Mouse (Mus musculus): ENCODE measurements at regions not wholly inside any gene's neighbourhood (a gene's known extent, or its start where the extent isn't known, plus 50 kb on each side); places are given as distances from the start of the nearest gene placed in this dataset.

GRCm38 (mm10) chr12:109662179-109662578, 62.0 kb upstream of the Rtl1 start:
- peaks cover 22% of the 10 kb centered on the region for H3K36me3 ChIP-seq (ENCODE audit: control insufficient read depth, insufficient read depth, low read length)
- WGBS, result 84% methylated on average over 2 of the region's 2 CpGs
- no peak for ATAC-seq (ENCODE audit: low read depth)
- H3K9me3 ChIP-seq (ENCODE audit: control insufficient read depth, low read length), result no peaks in the 10 kb centered on the region
- H3K27me3 ChIP-seq (ENCODE audit: control insufficient read depth, insufficient read depth, low read length), result no peaks in the 10 kb centered on the region
- no peak overlapping the region for H3K4me2 ChIP-seq (ENCODE audit: low read depth, low read length)
- no peak overlapping the region for H3K27ac ChIP-seq (ENCODE audit: low read depth, low read length)
- H3K4me3 ChIP-seq (ENCODE audit: low read depth, low read length), result no peak overlapping the region
- H3K9ac ChIP-seq (replicated peaks; ENCODE audit: low read depth, low read length), result no peak overlapping the region
- H3K4me1 ChIP-seq (ENCODE audit: control insufficient read depth, insufficient read depth, low read length), result no peaks in the 10 kb centered on the region

- Histone ChIP-seq H3K36me3 (ENCODE audit: control insufficient read depth, insufficient read depth, low read length) (peaks cover 5% of the 10 kb centered on the region; the same call in 1 of the 2 replicates), H3K9ac (replicated peaks; ENCODE audit: low read depth, low read length) (no peak overlapping the region), H3K4me2 (ENCODE audit: low read depth, low read length) (no peak overlapping the region), H3K27ac (ENCODE audit: low read depth, low read length) (no peak overlapping the region), H3K9me3 (ENCODE audit: control insufficient read depth, low read length) (no peaks in the 10 kb centered on the region), H3K4me3 (ENCODE audit: low read depth, low read length) (no peak overlapping the region), H3K27me3 (ENCODE audit: control insufficient read depth, insufficient read depth, low read length) (no peaks in the 10 kb centered on the region), H3K4me1 (ENCODE audit: control insufficient read depth, insufficient read depth, low read length) (no peaks in the 10 kb centered on the region)
- ATAC-seq (ENCODE audit: low read depth), result no peak
- 87% methylated on average over 4 of the region's 4 CpGs for WGBS
These were observed 74.6 kb upstream of the Rtl1 start for GRCm38 (mm10) chr12:109674766-109675165.

GRCm38 (mm10) chr12:109694046-109694445, 93.9 kb upstream of the Rtl1 start:
- Histone ChIP-seq H3K4me2 (ENCODE audit: low read depth, low read length) (no peak overlapping the region), H3K27ac (ENCODE audit: low read depth, low read length) (no peak overlapping the region), H3K9me3 (ENCODE audit: control insufficient read depth, low read length) (no peaks in the 10 kb centered on the region), H3K27me3 (ENCODE audit: control insufficient read depth, insufficient read depth, low read length) (no peaks in the 10 kb centered on the region), H3K4me1 (ENCODE audit: control insufficient read depth, insufficient read depth, low read length) (no peaks in the 10 kb centered on the region), H3K9ac (replicated peaks; ENCODE audit: low read depth, low read length) (no peak overlapping the region), H3K36me3 (ENCODE audit: control insufficient read depth, insufficient read depth, low read length) (peaks cover 30% of the 10 kb centered on the region), H3K4me3 (ENCODE audit: low read depth, low read length) (no peak overlapping the region)
- ATAC-seq (ENCODE audit: low read depth), result no peak
- WGBS, result 94% methylated on average over 4 of the region's 4 CpGs

- Histone ChIP-seq H3K36me3 (ENCODE audit: control insufficient read depth, insufficient read depth, low read length) (peaks cover 30% of the 10 kb centered on the region), H3K9me3 (ENCODE audit: control insufficient read depth, low read length) (no peaks in the 10 kb centered on the region)
- WGBS, result 90% methylated on average over 5 of the region's 5 CpGs
These were observed 94.8 kb upstream of the Rtl1 start for GRCm38 (mm10) chr12:109694801-109695430.

GRCm38 (mm10) chr12:109706820-109707219, 106.7 kb upstream of the Rtl1 start:
- no peaks in the 10 kb centered on the region for H3K27me3 ChIP-seq (ENCODE audit: control insufficient read depth, insufficient read depth, low read length)
- no peak overlapping the region for H3K4me2 ChIP-seq (ENCODE audit: low read depth, low read length)
- ATAC-seq (ENCODE audit: low read depth), result no peak
- H3K4me1 ChIP-seq (ENCODE audit: control insufficient read depth, insufficient read depth, low read length), result no peaks in the 10 kb centered on the region
- no peak overlapping the region for H3K9ac ChIP-seq (replicated peaks; ENCODE audit: low read depth, low read length)
- no peaks in the 10 kb centered on the region for H3K9me3 ChIP-seq (ENCODE audit: control insufficient read depth, low read length)
- no peaks in the 10 kb centered on the region for H3K36me3 ChIP-seq (ENCODE audit: control insufficient read depth, insufficient read depth, low read length)
- 84% methylated on average over 5 of the region's 6 CpGs for WGBS
- no peak overlapping the region for H3K4me3 ChIP-seq (ENCODE audit: low read depth, low read length)
- H3K27ac ChIP-seq (ENCODE audit: low read depth, low read length), result no peak overlapping the region

More at GRCm38 (mm10) chr12:109694801-109695430, 94.8 kb upstream of the Rtl1 start:
- Histone ChIP-seq H3K27me3 (ENCODE audit: control insufficient read depth, insufficient read depth, low read length) (no peaks in the 10 kb centered on the region), H3K27ac (ENCODE audit: low read depth, low read length) (no peak overlapping the region), H3K4me1 (ENCODE audit: control insufficient read depth, insufficient read depth, low read length) (no peaks in the 10 kb centered on the region), H3K9ac (replicated peaks; ENCODE audit: low read depth, low read length) (no peak overlapping the region), H3K4me2 (ENCODE audit: low read depth, low read length) (no peak overlapping the region), H3K4me3 (ENCODE audit: low read depth, low read length) (no peak overlapping the region)
- ATAC-seq (ENCODE audit: low read depth), result no peak

GRCm38 (mm10) chr12:109709661-109710060, 109.5 kb upstream of the Rtl1 start:
- H3K27me3 ChIP-seq (ENCODE audit: control insufficient read depth, insufficient read depth, low read length), result no peaks in the 10 kb centered on the region
- WGBS, result 72% methylated on average over 5 of the region's 5 CpGs
- ATAC-seq (ENCODE audit: low read depth), result no peak

GRCm38 (mm10) chr12:109711392-109711791, 111.3 kb upstream of the Rtl1 start:
- H3K4me1 ChIP-seq (ENCODE audit: control insufficient read depth, insufficient read depth, low read length), result no peaks in the 10 kb centered on the region
- no peaks in the 10 kb centered on the region for H3K27me3 ChIP-seq (ENCODE audit: control insufficient read depth, insufficient read depth, low read length)
- H3K27ac ChIP-seq (ENCODE audit: low read depth, low read length), result no peak overlapping the region
- no peak for ATAC-seq (ENCODE audit: low read depth)
- H3K9me3 ChIP-seq (ENCODE audit: control insufficient read depth, low read length), result no peaks in the 10 kb centered on the region
- no peak overlapping the region for H3K4me3 ChIP-seq (ENCODE audit: low read depth, low read length)
- peaks cover 17% of the 10 kb centered on the region; the same call in 1 of the 2 replicates for H3K36me3 ChIP-seq (ENCODE audit: control insufficient read depth, insufficient read depth, low read length)
- H3K4me2 ChIP-seq (ENCODE audit: low read depth, low read length), result no peak overlapping the region
- H3K9ac ChIP-seq (replicated peaks; ENCODE audit: low read depth, low read length), result no peak overlapping the region
- whole genome bisulfite sequencing, result 96% methylated on average over 5 of the region's 5 CpGs

More at GRCm38 (mm10) chr12:109709661-109710060, 109.5 kb upstream of the Rtl1 start:
- Histone ChIP-seq H3K4me3 (ENCODE audit: low read depth, low read length) (no peak overlapping the region), H3K4me1 (ENCODE audit: control insufficient read depth, insufficient read depth, low read length) (no peaks in the 10 kb centered on the region), H3K27ac (ENCODE audit: low read depth, low read length) (no peak overlapping the region), H3K9ac (replicated peaks; ENCODE audit: low read depth, low read length) (no peak overlapping the region), H3K36me3 (ENCODE audit: control insufficient read depth, insufficient read depth, low read length) (peaks cover 8% of the 10 kb centered on the region; the same call in 1 of the 2 replicates), H3K9me3 (ENCODE audit: control insufficient read depth, low read length) (no peaks in the 10 kb centered on the region), H3K4me2 (ENCODE audit: low read depth, low read length) (no peak overlapping the region)

GRCm38 (mm10) chr12:109711946-109712345, 111.8 kb upstream of the Rtl1 start:
- no peaks in the 10 kb centered on the region for H3K9me3 ChIP-seq (ENCODE audit: control insufficient read depth, low read length)
- H3K27ac ChIP-seq (ENCODE audit: low read depth, low read length), result no peak overlapping the region
- no peaks in the 10 kb centered on the region for H3K4me1 ChIP-seq (ENCODE audit: control insufficient read depth, insufficient read depth, low read length)
- H3K4me3 ChIP-seq (ENCODE audit: low read depth, low read length), result no peak overlapping the region
- no peak for ATAC-seq (ENCODE audit: low read depth)
- no peak overlapping the region for H3K4me2 ChIP-seq (ENCODE audit: low read depth, low read length)
- 73% methylated on average over 7 of the region's 7 CpGs for WGBS
- H3K27me3 ChIP-seq (ENCODE audit: control insufficient read depth, insufficient read depth, low read length), result no peaks in the 10 kb centered on the region
- no peak overlapping the region for H3K9ac ChIP-seq (replicated peaks; ENCODE audit: low read depth, low read length)
- peaks cover 17% of the 10 kb centered on the region; the same call in 1 of the 2 replicates for H3K36me3 ChIP-seq (ENCODE audit: control insufficient read depth, insufficient read depth, low read length)

GRCm38 (mm10) chr12:109712386-109712785, 112.3 kb upstream of the Rtl1 start:
- H3K36me3 ChIP-seq (ENCODE audit: control insufficient read depth, insufficient read depth, low read length), result peaks cover 17% of the 10 kb centered on the region; the same call in 1 of the 2 replicates
- WGBS, result 91% methylated on average over 16 of the region's 16 CpGs

More at GRCm38 (mm10) chr12:109712386-109712785, 112.3 kb upstream of the Rtl1 start:
- Histone ChIP-seq H3K9me3 (ENCODE audit: control insufficient read depth, low read length) (no peaks in the 10 kb centered on the region), H3K4me1 (ENCODE audit: control insufficient read depth, insufficient read depth, low read length) (no peaks in the 10 kb centered on the region), H3K27me3 (ENCODE audit: control insufficient read depth, insufficient read depth, low read length) (no peaks in the 10 kb centered on the region), H3K4me2 (ENCODE audit: low read depth, low read length) (no peak overlapping the region), H3K4me3 (ENCODE audit: low read depth, low read length) (no peak overlapping the region), H3K9ac (replicated peaks; ENCODE audit: low read depth, low read length) (no peak overlapping the region), H3K27ac (ENCODE audit: low read depth, low read length) (no peak overlapping the region)
- ATAC-seq (ENCODE audit: low read depth), result no peak

All from neural tube, embryonic 14.5 days (tissue).